Mouse (Mus musculus) kidney, adult 2 months (tissue): ENCODE data around the gene Ppdpf.

Source experiments
- CTCF ChIP-seq: fragments of 200-500 bp; conservative IDR thresholded peaks from 2 replicates; pipeline ENCODE4 v1.5.1; 2011; ENCODE audit warnings: low read depth, mild to moderate bottlenecking, control low read depth, low read length, moderate library complexity, mixed read lengths; ENCODE audit not compliant: insufficient read depth, insufficient read length
- POLR2A ChIP-seq: fragments of 200-500 bp; IDR thresholded peaks from one replicate; pipeline ENCODE4 v1.6.1; 2011; ENCODE audit warnings: low read depth, low read length, control low read depth

DNA sequence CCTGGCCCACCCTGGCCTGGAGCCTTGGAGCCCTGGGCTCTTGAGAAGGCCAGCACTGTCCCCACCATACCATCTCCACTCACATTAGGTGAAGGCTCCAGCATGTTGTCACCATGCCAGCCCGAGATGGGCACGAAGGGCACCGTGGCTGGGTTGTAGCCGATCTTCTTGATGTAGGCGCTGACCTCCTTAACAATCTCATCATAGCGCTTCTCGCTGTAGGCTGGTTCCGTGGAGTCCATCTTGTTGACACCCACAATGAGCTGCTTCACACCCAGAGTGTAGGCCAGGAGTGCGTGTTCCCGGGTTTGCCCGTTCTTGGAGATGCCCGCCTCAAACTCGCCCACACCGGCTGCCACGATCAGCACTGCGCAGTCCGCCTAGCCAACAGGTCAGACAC lies 34.3 kb upstream of the Ppdpf start:
- TF ChIP-seq POLR2A: no peak
- no peak for TF ChIP-seq CTCF
